Mouse (Mus musculus) heart, adult 2 months (tissue): ENCODE data around the gene Smim24.

Experiments used
- CTCF ChIP-seq: fragments of 200-600 bp; IDR thresholded peaks from 2 replicates; pipeline ENCODE4 v1.8.1; 2022; ENCODE audit warnings: antibody characterized with exemption, mild to moderate bottlenecking, moderate library complexity
- POLR2A ChIP-seq: fragments of 200-500 bp; IDR thresholded peaks from 2 replicates; pipeline ENCODE4 v1.6.1; 2011; ENCODE audit warnings: mild to moderate bottlenecking, low read depth, low read length, control low read depth; ENCODE audit not compliant: insufficient read depth

DNA sequence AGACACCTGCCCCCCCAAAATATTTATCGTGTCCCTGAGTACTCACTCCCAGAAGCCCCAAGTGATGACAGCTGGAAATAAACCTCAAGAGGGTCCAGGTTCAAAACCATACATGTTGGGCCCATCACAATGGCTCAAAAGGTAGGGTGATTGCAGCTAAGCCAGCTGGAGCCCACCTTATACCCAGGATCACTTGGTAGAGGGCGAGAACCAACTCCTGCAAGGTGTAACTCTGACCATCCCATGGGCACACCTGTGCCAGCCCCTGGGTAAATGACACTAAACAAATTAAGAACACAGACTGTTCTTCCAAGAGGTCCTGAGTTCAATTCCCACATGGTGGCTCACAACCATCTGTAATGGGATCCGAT is 13.7 kb upstream of the Smim24 start:
- TF ChIP-seq CTCF: no peak
- no peak for TF ChIP-seq POLR2A
